Mouse (Mus musculus): ENCODE results near the gene Arhgap27. TPM values are rescaled to one million over a fixed set of nuclear protein-coding genes. Genes with fewer than 3 reads are reported as not detected.
"Not testable (repeated sequence)": the region's sequence is repeated elsewhere in the genome, so short reads cannot be mapped to it uniquely, and the experiment has no call there.

The Arhgap27 gene
- total RNA-seq, 1 experiment from 2014 or later, result 13.7 TPM

DNA sequence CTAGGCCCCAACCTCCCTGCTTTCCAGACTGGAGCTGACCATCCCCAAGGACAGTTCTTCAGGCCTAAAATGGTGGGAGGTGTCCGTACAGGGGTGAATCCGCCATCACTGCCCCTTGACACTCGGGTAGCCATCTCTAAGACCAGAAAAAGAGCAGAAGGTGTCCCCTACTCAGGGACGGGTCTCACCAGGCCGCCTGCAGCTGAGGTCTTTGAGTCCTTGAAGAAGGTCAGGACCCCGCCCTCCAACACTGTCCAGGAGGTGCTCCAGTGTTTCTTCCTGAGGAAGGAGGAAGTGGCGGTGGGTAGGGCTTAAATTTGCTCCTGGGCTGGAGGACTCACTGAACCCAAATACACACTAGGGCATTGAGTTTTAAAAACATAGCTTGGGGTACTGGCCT is 25.4 kb downstream of the Arhgap27 start:
- ATAC-seq (replicated peaks; ENCODE audit: low read depth, poor library complexity, severe bottlenecking), result no peak

DNA sequence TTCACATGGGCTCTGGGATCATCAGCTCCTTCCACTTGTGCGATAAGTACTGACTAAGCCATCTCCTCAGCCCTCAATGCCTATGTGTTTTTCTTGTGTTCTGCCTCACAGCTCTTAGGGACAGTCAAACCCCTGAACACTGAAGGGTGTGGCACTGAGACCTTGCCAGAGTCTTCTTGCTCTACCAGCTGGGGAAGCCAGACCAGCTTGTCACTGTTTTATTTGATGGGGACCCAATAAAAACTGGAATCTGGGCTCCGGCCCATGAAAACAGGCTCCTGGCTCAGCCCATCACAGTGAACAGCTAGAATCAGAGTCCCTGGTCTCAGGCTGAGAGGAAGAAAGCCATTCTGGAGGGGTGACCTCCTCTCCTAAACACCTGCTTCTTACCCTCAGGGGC is 26.3 kb downstream of the Arhgap27 start:
- no peak for ATAC-seq (replicated peaks; ENCODE audit: low read depth, poor library complexity, severe bottlenecking)

DNA sequence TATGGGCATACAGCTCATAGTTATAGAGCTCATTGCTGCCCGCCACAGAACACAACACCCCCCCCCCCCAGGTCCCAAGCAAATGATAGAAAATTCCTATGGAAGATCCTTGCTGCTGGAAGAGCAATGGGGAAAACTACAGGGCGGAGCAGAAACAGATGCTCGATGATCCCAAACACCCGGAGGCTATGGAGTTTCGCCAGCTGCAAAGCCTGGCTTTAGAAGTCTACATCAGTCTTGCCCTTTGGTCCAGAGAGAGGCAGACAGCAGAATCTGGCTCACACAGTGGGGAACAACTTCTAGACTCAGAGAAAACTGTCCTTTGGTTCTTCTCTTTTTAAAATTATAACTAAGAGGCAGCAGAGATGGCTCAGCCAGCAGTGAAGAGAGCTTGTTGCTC is 27.9 kb downstream of the Arhgap27 start:
- no peak for ATAC-seq (replicated peaks; ENCODE audit: low read depth, poor library complexity, severe bottlenecking)

DNA sequence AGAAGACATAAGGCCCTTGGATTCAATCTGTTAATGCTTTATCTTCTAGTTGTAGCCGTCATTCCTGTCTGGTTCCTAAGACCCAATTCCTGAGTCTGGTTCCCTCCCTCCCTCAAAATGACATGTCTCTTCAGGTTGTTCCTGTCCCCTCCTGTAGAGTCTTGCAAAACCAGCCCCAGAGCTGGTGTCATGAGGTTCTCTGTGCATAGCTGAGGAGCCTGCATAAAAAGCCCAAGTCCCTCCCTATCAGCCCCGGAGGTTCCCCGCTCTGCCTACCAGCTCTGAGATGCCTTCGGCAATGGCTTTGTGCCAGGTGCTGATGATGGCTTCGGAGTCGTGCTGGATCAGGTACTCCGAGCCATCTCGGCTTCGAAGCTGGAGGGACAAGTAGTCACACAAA is 28.6 kb downstream of the Arhgap27 start:
- ATAC-seq (replicated peaks; ENCODE audit: low read depth, poor library complexity, severe bottlenecking), result no peak

DNA sequence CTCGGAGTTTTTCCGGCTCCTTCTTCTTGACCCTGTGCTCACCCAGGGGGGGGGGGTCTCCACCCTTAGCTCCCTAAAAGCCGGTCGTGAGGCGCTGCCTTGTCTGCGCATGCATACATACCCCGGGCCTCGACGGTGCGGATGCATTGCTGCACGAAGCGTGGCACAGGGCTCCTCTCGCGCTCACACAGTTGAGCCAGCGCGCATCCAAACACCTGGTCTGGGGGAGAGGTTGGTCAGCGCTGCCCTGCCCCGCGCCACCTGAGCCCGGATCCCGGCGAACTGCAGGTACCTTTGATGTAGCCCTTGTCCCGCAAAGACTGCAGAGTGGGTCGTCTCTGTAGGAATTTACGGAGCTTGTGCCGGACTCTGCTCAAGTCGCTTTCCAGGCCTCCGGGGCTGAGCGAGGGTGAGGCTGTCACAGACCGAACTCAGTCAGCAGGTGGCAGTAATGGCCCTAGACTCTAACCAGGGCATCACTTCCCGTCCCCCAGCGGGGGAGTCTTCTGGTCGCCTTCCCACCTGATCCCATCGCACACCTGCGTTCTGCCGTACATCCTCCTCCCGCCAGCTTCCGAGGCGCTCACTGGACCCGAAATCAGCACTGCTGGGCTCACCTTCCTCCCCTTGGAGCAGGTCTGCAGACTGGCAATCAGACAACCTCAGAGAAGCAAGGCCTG is 29.6 kb downstream of the Arhgap27 start:
- ATAC-seq (replicated peaks; ENCODE audit: low read depth, poor library complexity, severe bottlenecking), result 0 out of 2 replicates have a peak, but pooled peaks have one; percentile 23

DNA sequence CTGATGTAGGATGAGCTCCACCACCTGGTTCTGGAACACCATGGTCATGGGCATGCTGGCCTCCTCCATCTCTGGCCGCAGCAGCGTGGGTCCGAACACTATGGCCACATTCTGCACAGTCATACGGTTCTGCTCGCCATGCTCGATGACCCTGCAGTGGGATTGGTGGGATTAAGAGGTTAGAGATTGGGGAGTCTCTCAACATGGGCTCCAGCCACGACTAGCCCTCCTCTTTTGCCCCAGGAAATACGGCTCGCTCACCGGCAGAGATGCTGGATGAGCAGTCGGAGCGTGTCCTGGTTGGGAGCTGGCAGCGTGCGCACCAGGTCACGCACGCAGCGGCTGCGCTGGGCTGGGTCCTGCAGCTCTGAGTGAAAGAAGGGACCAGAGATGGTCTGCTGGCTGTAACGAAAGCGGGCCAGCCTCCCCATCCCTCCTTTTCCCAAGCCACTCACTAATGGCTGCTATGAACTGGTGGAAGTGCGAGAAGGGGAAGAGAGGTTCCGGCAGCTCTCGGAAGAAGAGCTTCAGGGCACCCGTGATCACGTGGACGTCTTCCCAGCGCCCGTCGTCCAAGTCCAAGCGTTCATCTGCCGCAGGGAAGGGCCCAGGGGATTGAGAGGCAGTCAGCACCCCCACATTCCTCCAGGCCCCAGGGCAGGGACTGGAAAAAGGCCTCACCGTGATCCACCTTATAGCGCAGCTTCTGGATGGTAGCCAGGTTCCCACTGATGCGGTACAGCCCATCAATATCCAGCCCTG is 30.4 kb downstream of the Arhgap27 start:
- ATAC-seq (replicated peaks; ENCODE audit: low read depth, poor library complexity, severe bottlenecking), result no peak

DNA sequence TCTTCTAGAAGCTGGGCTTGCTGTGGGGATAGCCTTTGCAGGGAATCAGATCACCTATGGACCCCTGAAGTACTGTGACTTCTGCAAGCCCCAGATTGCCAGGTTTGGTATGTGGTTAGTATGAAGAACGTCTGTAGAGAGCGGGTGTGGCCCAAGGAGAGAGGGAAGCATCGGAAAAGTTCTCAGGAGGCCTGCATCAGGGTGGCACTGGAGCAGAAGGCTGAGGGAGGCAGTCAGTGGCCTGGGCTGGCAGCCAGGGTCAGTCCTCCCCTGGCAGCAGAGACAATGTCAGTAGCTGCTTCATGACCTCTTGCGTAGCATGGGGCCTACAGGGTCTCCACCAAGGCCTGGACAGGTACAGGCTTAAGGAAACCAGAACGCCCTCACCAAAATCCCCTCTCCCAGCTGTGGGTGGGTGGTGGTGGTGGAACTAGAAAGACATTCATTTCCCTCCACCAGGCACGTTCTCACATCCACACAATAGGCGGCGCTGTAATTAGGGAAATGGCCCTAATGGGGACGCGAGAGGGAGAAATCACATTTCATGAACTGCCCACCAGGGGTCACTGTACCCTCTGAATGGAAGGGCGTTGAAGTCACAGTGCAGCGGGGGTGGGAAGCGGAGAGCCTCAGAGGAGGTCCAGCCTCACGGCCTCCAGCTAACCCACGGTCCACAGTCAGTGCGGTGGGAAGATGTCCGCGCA is 31.2 kb downstream of the Arhgap27 start:
- peak; percentile 92 for ATAC-seq (replicated peaks; ENCODE audit: low read depth, poor library complexity, severe bottlenecking)

DNA sequence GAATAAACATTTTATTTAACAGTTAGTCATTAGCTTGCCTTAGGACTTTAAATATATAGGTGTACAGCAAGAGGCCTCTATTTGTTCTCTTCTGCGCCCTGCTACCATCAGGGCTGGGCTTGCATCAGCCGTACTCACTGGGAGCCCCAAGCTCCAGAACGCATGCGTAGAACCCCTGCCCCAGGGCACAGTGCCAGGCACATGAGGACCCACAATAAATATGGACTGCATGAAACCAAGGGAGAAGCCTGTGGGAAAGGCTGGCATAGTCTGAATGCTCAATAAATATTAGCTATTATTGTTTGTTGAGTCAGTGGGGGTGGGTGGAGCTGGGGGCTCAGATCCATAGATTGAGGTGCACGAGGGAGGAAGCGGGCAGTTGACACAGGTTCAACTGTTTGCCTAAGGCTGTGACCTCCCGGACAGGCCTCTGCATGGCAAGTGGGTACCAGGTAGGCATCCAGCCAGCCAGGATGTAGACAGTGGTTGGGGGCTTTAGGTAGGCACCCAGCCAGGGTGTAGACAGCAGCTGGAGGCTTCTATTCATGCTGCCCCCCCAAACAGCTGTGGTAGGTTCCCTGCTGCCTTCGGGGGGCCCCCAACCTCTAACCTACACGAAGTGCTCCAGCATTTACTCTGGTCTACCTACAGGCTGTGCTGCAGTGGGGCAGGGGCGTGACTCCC is 31.8 kb downstream of the Arhgap27 start:
- ATAC-seq (replicated peaks; ENCODE audit: low read depth, poor library complexity, severe bottlenecking), result no peak

DNA sequence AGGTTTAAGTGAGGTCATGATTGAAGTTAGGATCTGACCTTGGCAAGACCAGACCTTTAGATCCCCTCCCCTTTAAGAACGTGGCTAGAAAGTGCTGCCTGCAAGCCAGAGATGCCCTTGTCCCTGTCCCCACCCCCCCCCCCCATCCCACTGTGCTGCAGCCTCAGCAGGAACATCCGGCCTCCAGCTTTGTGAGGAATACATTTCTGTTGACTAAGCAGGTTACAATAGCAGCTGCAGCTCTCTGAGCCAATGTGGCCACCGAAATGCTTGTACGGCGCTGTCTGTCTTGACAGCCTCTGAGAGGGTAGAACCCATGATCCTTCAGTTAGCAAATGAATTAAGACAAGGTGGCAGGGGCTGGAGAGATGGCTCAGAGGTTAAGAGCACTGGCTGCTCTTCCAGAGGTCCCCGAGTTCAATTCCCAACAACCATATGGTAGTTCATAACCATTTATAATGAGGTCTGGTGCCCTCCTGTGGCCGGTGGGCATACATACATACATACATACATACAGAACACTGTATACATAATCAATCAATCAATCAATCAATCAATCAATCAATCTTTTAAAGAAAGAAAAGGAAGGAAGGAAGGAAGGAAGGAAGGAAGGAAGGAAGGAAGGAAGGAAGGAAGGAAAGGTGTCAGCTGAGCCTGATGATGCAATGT is 32.7 kb downstream of the Arhgap27 start:
- no peak for ATAC-seq (replicated peaks; ENCODE audit: low read depth, poor library complexity, severe bottlenecking)

DNA sequence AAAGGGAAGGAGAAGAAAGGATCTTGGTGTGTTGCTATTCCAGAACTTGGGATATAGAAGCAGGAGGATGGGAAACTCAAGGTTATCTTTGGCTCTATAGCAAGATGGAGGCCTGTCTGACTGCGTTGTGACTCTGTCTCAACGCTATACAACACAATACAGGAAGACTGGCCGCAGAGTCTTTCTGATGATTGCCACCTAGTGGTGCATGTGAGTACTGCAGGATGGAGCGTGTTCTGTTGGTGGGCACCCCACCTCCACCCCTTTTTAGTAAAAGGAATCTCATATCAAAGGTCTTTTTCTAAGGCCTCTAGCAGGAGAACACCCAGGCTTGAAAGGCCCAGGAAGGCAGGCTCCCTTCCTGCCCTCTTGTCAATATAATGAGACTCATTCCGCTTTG is 36.5 kb downstream of the Arhgap27 start:
- ATAC-seq (replicated peaks; ENCODE audit: low read depth, poor library complexity, severe bottlenecking), result peak; percentile 82

DNA sequence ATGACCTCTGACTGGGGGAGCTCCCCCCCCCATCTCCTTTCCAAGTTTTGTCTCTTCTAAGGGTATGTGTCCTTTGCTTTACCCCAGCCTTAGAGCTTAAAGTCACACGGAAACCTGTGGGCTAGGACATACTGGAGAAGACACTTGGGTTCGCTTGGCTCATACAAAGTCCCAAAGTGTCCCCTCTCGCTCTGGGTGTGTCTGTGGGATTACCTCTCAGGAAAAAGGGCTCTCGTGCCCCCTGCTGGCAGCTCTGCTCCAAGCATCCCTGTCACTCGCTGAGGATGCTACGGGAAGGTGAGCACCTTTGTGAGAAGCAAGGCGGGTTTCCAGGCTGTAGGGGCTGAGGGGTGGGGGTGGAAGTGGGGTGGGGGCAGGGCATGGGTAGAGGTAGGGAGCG is 38.3 kb downstream of the Arhgap27 start:
- ATAC-seq (replicated peaks; ENCODE audit: low read depth, poor library complexity, severe bottlenecking), result peak; percentile 76

DNA sequence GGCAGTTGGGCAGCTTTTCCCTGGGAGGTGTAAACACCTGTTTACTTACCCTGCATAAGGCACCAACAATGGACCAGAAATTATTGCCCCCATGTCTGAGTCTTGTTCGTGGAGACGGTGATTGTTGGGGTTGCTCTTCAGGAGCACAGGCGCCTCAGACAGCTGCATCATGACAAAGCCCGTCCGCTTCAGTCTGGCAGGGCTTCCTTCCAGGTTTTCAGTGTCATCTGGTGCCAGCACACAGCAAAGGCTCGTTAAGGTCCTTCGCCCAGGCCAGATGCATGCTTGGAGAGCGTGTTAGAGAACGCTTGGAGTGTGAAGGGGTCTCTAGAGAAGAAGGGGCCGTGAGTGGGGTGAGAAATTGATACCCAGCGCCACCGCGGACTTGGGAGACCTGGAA is 38.8 kb downstream of the Arhgap27 start:
- no peak for ATAC-seq (replicated peaks; ENCODE audit: low read depth, poor library complexity, severe bottlenecking)

DNA sequence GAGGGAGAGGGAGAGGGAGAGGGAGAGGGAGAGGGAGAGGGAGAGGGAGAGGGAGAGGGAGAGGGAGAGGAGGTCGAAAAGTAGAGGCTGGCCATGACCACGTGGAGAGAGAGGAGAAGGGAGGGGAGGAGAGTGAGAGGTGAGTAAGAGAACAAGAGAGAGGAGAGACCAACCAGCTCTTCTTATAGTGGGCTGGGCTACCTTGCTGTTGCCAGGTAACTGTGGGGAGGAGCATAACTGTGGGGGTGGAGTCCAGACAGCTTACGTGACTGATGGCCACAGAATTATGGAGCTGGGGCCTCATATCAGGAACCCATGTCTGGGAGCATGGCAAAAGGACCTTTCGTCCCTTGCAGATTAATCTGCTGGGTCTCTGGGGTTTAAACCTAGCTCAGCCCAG is 40.7 kb downstream of the Arhgap27 start:
- ATAC-seq (replicated peaks; ENCODE audit: low read depth, poor library complexity, severe bottlenecking), result not testable (repeated sequence)

DNA sequence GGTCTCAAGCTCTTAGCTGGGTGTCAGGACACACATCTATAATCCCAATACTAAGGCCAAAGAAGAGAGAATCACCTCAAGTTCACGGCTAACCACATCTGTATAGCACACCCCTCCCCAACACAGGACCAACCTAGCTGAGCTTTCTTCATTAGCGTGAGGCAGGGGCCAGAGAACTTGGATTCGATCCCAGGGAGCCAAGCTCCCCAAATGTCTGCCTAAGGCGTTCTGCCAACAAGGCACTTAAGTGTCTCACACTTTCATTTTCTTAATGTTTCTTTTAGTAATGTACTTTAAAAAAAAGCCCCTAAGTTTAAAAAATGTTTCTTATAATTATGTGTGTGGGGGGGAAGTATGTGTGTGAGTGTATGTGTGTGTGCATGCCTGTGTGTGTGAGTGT is 42.8 kb downstream of the Arhgap27 start:
- no peak for ATAC-seq (replicated peaks; ENCODE audit: low read depth, poor library complexity, severe bottlenecking)

DNA sequence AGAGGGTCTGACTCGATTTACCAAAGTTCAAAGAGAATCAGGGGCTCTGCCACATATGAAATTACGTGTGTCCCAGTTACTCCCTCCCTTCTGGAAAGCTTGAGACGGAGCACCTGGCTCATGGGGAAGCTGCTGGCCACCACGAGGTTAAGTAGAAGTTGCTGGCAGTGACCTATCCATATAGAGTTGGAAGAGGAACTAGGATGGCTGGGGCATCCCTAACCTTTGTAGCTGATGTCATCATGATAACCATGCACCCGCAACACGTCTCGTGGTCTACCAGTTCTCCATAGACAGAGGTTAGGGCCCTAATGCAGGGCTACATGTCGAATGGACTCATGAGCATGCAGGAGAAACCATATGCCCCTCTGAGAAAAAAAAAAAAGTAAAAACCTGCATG is 43.3 kb downstream of the Arhgap27 start:
- peak; percentile 50; the same call in 1 of the 2 replicates for ATAC-seq (replicated peaks; ENCODE audit: low read depth, poor library complexity, severe bottlenecking)

DNA sequence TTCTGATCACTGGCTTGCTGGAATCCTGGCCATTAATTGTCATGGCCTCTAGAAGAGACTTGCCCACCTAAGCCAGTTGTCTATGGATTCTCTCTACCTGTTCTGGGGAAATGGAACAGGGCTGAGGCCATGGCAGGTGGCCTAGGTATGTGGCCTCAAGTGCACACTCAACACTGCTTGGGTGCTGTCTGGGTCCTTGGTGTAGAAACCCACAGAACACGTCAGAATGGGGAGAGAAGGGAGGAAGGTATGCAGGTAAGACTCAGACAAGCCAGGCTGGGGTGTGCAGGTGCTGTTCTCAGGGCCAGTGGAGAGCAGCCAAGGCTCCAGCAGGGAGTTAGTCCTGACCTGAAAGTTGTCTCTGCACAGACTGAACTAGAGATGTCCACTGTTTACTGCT is 45.5 kb downstream of the Arhgap27 start:
- no peak for ATAC-seq (replicated peaks; ENCODE audit: low read depth, poor library complexity, severe bottlenecking)

DNA sequence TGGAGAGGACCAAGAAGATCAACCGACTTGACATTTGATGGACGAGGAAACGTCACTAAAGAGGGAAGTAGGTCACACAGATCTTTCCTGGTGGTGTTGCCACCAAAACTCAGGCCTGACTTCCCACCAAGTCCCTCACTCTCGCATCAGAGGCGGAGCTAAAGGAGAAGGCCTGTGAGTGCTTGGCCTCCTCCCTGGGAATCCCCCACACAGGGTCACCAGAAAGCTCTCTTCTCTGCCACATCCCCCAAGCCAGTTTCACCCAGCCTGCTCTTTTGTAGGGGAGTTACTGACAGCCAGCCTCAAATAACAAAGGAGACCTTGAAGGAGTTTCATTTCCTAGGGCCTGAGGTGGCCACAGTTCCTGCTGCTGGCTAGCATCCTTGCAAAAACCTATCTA is 48.1 kb downstream of the Arhgap27 start:
- peak; percentile 44 for ATAC-seq (replicated peaks; ENCODE audit: low read depth, poor library complexity, severe bottlenecking)

DNA sequence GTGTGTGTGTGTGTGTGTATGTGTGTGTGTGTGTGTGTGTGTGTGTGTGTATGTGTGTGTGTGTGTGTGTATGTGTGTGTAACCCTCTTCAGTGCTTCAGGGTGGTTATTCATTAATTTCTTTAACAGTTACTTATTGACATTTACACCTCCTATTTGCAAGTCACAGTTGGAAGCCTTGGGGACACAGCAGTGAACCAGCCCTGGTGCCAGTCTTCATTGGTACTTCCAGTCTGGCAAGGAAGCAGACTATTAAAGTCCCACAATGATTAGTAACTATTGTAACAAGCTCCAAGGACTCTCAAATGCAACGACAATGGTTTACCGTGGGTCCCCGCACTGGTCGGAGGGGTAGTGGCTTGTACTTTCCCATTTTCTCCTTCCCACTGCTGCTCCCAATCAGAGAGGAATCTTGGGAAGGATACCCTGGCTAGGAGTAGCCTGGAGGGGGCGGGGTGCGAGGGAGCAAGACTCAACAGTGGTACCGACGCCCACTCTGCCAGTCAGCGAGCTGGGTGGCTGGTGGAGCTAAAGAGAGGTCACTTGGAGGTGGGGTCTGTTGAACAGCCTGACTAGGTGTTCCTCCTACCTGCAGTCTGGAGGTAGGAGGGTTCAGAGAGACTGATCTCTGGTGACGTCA is 48.6 kb downstream of the Arhgap27 start:
- no peak for ATAC-seq (replicated peaks; ENCODE audit: low read depth, poor library complexity, severe bottlenecking)

DNA sequence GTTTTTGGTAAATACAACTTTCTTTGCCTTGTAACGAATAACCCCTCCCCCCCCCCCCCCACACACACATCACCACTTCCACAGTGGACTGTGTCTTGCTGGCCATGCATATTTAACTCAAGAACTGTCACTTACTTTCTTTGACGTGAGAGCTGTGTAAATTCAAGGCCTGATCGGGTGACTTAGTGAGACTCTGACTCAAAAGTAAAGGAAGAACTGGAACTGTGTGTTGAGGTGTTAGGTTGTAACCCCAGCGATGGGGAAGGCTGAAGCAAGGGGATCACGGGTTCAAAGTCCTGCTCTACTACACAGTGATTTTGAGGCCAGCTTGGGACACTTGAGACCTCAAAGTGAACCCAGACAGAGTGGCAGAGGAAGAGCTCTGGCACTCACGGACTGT is 50.0 kb downstream of the Arhgap27 start:
- no peak for ATAC-seq (replicated peaks; ENCODE audit: low read depth, poor library complexity, severe bottlenecking)
